ENCODE assay signal across 8 mouse cellular contexts in genomic region chr4:154960690-154961225, GRCm38 (mm10). TPM values are rescaled to one million over a fixed set of nuclear protein-coding genes. Genes with fewer than 3 reads are reported as not detected.
DNase-seq lines count a peak whose midpoint lies in the region; ATAC-seq lines count a peak whose summit lies in the region.

Gene Hes5, plus strand, starts transcription at chr4:154960923.

- H3K27me3 ChIP-seq in lung, embryonic 15.5 days, result peaks cover 78% of the 10 kb centered on the region
- peaks cover 75% of the 10 kb centered on the region for H3K27me3 ChIP-seq in heart, embryonic 15.5 days
- peaks cover 23% of the 10 kb centered on the region for H3K27me3 ChIP-seq in neural tube, embryonic 13.5 days

- no peak within 1 kb of the TSS; the same call in 1 of the 2 replicates for H3K9ac ChIP-seq in lung, embryonic 15.5 days
- H3K9ac ChIP-seq in heart, embryonic 15.5 days, result peak within 1 kb of the TSS; percentile 48
- H3K9ac ChIP-seq in neural tube, embryonic 13.5 days, result peak within 1 kb of the TSS; percentile 92

- peak within 1 kb of the TSS; percentile 36 for H3K4me3 ChIP-seq in lung, embryonic 15.5 days
- peak within 1 kb of the TSS; percentile 49 for H3K4me3 ChIP-seq in heart, embryonic 15.5 days
- H3K4me3 ChIP-seq in neural tube, embryonic 13.5 days, result peak within 1 kb of the TSS; percentile 86

- intact Hi-C loops in left cerebral cortex, postnatal 25 days (cut with DNase I), result loop anchor here (10.0 kb wide), 1 partner anchor 284 kb away; the partner anchor contains the start of gene Faap20

- no peak within 1 kb of the TSS for H3K27ac ChIP-seq in lung, embryonic 15.5 days
- no peak within 1 kb of the TSS for H3K27ac ChIP-seq in heart, embryonic 15.5 days
- H3K27ac ChIP-seq in neural tube, embryonic 13.5 days (replicated peaks), result peak within 1 kb of the TSS; percentile 97

- H3K4me1 ChIP-seq in lung, embryonic 15.5 days, result peaks cover 60% of the 10 kb centered on the region
- H3K4me1 ChIP-seq in heart, embryonic 15.5 days (replicated peaks), result peaks cover 51% of the 10 kb centered on the region
- H3K4me1 ChIP-seq in neural tube, embryonic 13.5 days (replicated peaks), result peaks cover 84% of the 10 kb centered on the region

- under 1% methylated on average over 65 of the region's 65 CpGs for WGBS in lung, embryonic 15.5 days
- WGBS in heart, embryonic 15.5 days, result under 1% methylated on average over 65 of the region's 65 CpGs
- under 1% methylated on average over 65 of the region's 65 CpGs for WGBS in neural tube, embryonic 13.5 days

- ATAC-seq in lung, embryonic 15.5 days (ENCODE audit: borderline replicate concordance, extremely low read depth, low FRiP score, low TSS enrichment), result no peak
- ATAC-seq in heart, embryonic 15.5 days (replicated peaks; ENCODE audit: insufficient number of reproducible peaks, insufficient read depth, low FRiP score, low read depth), result no peak
- ATAC-seq in neural tube, embryonic 13.5 days (ENCODE audit: low read depth), result peak; percentile 51
- no peak for ATAC-seq in CD4-positive, CD25-positive, alpha-beta regulatory T cell, adult 4 months

- DNase-seq in lung, adult 18-20 months, result no peak
- DNase-seq in cerebellum, postnatal 36 days, result peak; percentile 35 to 40
- peak; percentile 65 to 69 for DNase-seq in left cerebral cortex, postnatal 25 days (ENCODE audit: low spot score in 2 of 2)
- no peak for DNase-seq in gastrocnemius, postnatal 25 days

- no peaks in the 10 kb centered on the region for H3K9me3 ChIP-seq in lung, embryonic 15.5 days
- H3K9me3 ChIP-seq in heart, embryonic 15.5 days (replicated peaks), result no peaks in the 10 kb centered on the region
- H3K9me3 ChIP-seq in neural tube, embryonic 13.5 days, result no peaks in the 10 kb centered on the region

- peak within 1 kb of the TSS; percentile 69 for H3K4me2 ChIP-seq in lung, embryonic 15.5 days
- H3K4me2 ChIP-seq in heart, embryonic 15.5 days, result peak within 1 kb of the TSS; percentile 91
- H3K4me2 ChIP-seq in neural tube, embryonic 13.5 days, result peak within 1 kb of the TSS; percentile 90

- no peaks in the 10 kb centered on the region for H3K36me3 ChIP-seq in lung, embryonic 15.5 days
- no peaks in the 10 kb centered on the region for H3K36me3 ChIP-seq in heart, embryonic 15.5 days
- no peaks in the 10 kb centered on the region for H3K36me3 ChIP-seq in neural tube, embryonic 13.5 days

RNA-seq across cellular contexts. Expression of gene Hes5, which starts in this region (rescaled TPM):
- polyA plus RNA-seq in lung, embryonic 15.5 days (2015; fragmentation: Nextera tagmentation; extraction: Ambion mirVana), result 0.29 and 0.69 TPM in 2 replicates
- polyA plus RNA-seq in heart, embryonic 15.5 days (2015; fragmentation: Nextera tagmentation; extraction: Ambion mirVana), result 0.49 and 0.77 TPM in 2 replicates
- total RNA-seq in left cerebral cortex, postnatal 25 days (2021), result 10 to 100 TPM; 35.8 to 41.3 TPM
- polyA plus RNA-seq in neural tube, embryonic 13.5 days (2015; fragmentation: Nextera tagmentation; extraction: Ambion mirVana), result 119 and 125 TPM in 2 replicates
- not detected for total RNA-seq in gastrocnemius, postnatal 25 days (2021)
- polyA plus RNA-seq in CD4-positive, CD25-positive, alpha-beta regulatory T cell, adult 4 months (2017; shearing (Covaris generic)), result under 1 TPM in 1 of 2 experiments, not detected in 1; 0.59 TPM

Comparison
In these comparisons a context has a peak if more than half of its experiments do, and no peak if none do; other contexts are left out.
1. RNA of gene Hes5 (total RNA-seq): 35.8 to 41.3 TPM in left cerebral cortex, postnatal 25 days; not detected in gastrocnemius, postnatal 25 days; every median in the first group is over 10 times any median in the second.
2. RNA of gene Hes5 (polyA plus RNA-seq): 119 to 125 TPM in neural tube, embryonic 13.5 days; 0.29 to 0.69 TPM in lung, embryonic 15.5 days, 0.59 TPM in CD4-positive, CD25-positive, alpha-beta regulatory T cell, adult 4 months and 0.49 to 0.77 TPM in heart, embryonic 15.5 days; every median in the first group is over 10 times any median in the second.
3. H3K4me3 ChIP-seq: peak in every context shown above with its lines; median percentile 86 in neural tube, embryonic 13.5 days; 49 in heart, embryonic 15.5 days; 36 in lung, embryonic 15.5 days.
4. DNase-seq: peak in cerebellum, postnatal 36 days (2 of 2) and left cerebral cortex, postnatal 25 days (2 of 2); none in lung, adult 18-20 months (0 of 2) and gastrocnemius, postnatal 25 days (single experiment).
5. Peak in every context shown above with its lines, with median percentiles within 50 percentile points of each other: H3K4me2 ChIP-seq.